Mouse (Mus musculus) ES-E14 (cell line): ENCODE data around the gene Tpd52l2. TPM values are rescaled to one million over a fixed set of nuclear protein-coding genes. Genes with fewer than 3 reads are reported as not detected.
"Not testable (repeated sequence)": the region's sequence is repeated elsewhere in the genome, so short reads cannot be mapped to it uniquely, and the experiment has no call there.

Source experiments
- DNase-seq: peaks from one replicate; pipeline ENCODE4 v3.0.0-alpha.2; 2013; ENCODE audit warnings: low read depth, low spot score
- H3K27ac ChIP-seq: 2 replicates; pipeline ENCODE4 v1.5.1; 2012; ENCODE audit warnings: low read depth, mild to moderate bottlenecking, low read length, moderate library complexity, mixed read lengths; ENCODE audit not compliant: poor library complexity, insufficient read depth, severe bottlenecking
- H3K36me3 ChIP-seq: 2 replicates; pipeline ENCODE4 v1.6.1; 2012; ENCODE audit warnings: mild to moderate bottlenecking, low read length, moderate library complexity, mixed read lengths; ENCODE audit not compliant: control insufficient read depth, poor library complexity, insufficient read depth, severe bottlenecking
- H3K4me1 ChIP-seq, 2 experiments: fragments of 150-350 bp in 1 of 2; sonication (generic) in 1 of 2; 2 replicates each; pipeline ENCODE4 v1.6.1; 2012; ENCODE audit warnings: low read length in 2 of 2, mild to moderate bottlenecking in 1 of 2, mixed read lengths in 1 of 2; ENCODE audit not compliant: control insufficient read depth in 2 of 2, insufficient read depth in 2 of 2, poor library complexity in 1 of 2
- H3K4me3 ChIP-seq, 2 experiments: fragments of 150-350 bp in 1 of 2; sonication (generic) in 1 of 2; 2 replicates each; pipeline ENCODE4 v1.5.1; 2012; ENCODE audit warnings: low read length in 2 of 2, low read depth in 1 of 2, mild to moderate bottlenecking in 1 of 2, mixed read lengths in 1 of 2; ENCODE audit not compliant: insufficient read depth in 1 of 2, poor library complexity in 1 of 2, severe bottlenecking in 1 of 2
- H3K9ac ChIP-seq: 2 replicates; pipeline ENCODE4 v1.6.1; 2012; ENCODE audit warnings: low read depth, mild to moderate bottlenecking, low read length, mixed read lengths; ENCODE audit not compliant: poor library complexity, insufficient read depth, severe bottlenecking
- H3K9me3 ChIP-seq: fragments of 150-350 bp; sonication (generic); 2 replicates; pipeline ENCODE4 v1.6.1; 2012; ENCODE audit warnings: low read depth, mild to moderate bottlenecking, low read length; ENCODE audit not compliant: control insufficient read depth, insufficient read depth
- CHD2 ChIP-seq: IDR thresholded peaks from 2 replicates; pipeline ENCODE4 v1.6.1; 2014; ENCODE audit warnings: mild to moderate bottlenecking, low read depth, low read length, inconsistent platforms
- HCFC1 ChIP-seq: IDR thresholded peaks from 2 replicates; pipeline ENCODE4 v1.6.1; 2012; ENCODE audit warnings: low read length, inconsistent platforms, borderline replicate concordance; ENCODE audit not compliant: insufficient read depth
- MAFK ChIP-seq: IDR thresholded peaks from 2 replicates; pipeline ENCODE4 v1.6.1; 2014; ENCODE audit warnings: mild to moderate bottlenecking, low read depth, low read length, inconsistent platforms; ENCODE audit not compliant: insufficient read depth
- ZC3H11A ChIP-seq: IDR thresholded peaks from 2 replicates; pipeline ENCODE4 v1.6.1; 2012; ENCODE audit warnings: low read depth, mild to moderate bottlenecking, inconsistent platforms, low read length, borderline replicate concordance
- ZNF384 ChIP-seq: IDR thresholded peaks from 2 replicates; pipeline ENCODE4 v1.6.1; 2012; ENCODE audit warnings: low read depth, low read length, inconsistent platforms
- in situ Hi-C, 2 experiments: fragments of 600-800 bp; cut with MboI; formaldehyde crosslinking; loops; one replicate each; pipeline ENCODE4 v1.15.1; 2025; ENCODE audit warnings: low sequenced_read_pairs in 2 of 2, inconsistent platforms in 1 of 2; ENCODE audit not compliant: unreplicated experiment in 2 of 2
- total RNA-seq: library from RNA; depleted of rRNA; stranded (reverse); fragments of 300-350 nt; gene quantifications from 2 replicates; pipeline ENCODE4 v1.2.3, GENCODE M21; 2012

The Tpd52l2 gene
- total RNA-seq, 1 experiment = 111 TPM

DNA sequence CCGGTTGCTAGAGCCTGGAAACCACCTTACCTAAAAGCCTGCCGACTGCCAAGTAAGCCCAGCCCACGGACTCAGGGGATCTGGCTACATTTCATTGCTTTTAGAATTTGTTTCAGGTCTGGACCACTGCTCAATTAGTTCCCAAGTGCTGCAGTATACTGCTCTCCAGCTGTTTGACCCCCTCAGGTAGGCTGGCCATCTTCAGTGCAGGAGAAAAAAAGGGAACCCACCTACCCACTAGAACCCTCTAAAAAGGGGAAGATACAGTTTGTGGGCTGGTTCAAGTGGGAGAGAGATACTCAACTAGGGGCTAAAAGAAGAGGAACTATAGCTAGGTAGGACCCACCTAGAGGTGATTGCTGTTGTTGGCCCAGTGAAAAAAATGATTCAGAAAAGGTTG is 4.7 kb upstream of the Tpd52l2 start:
- DNase-seq = no peak
- no peak overlapping the region for H3K27ac ChIP-seq
- in situ Hi-C loops = no loop called here
- H3K9ac ChIP-seq = no peak overlapping the region
- H3K4me1 ChIP-seq = peaks cover 0 to 22% of the 10 kb centered on the region in 2 experiments; a peak in 3 of 4 replicates
- peak overlapping the region in 1 of 2 experiments; percentile 28; a peak in 1 of 4 replicates for H3K4me3 ChIP-seq
- TF ChIP-seq MAFK = no peak
- TF ChIP-seq CHD2 = no peak
- no peak for TF ChIP-seq ZNF384
- TF ChIP-seq ZC3H11A = no peak
- no peak for TF ChIP-seq HCFC1
- no peaks in the 10 kb centered on the region for H3K36me3 ChIP-seq
- H3K9me3 ChIP-seq = no peaks in the 10 kb centered on the region

- no peak for DNase-seq
- no peaks in the 10 kb centered on the region for H3K9me3 ChIP-seq
- H3K4me1 ChIP-seq = peaks cover 0 to 16% of the 10 kb centered on the region in 2 experiments; a peak in 1 of 4 replicates
- peak within 1 kb of the TSS; percentile 34 to 40; a peak in 3 of 4 replicates for H3K4me3 ChIP-seq
- no peak within 1 kb of the TSS for H3K27ac ChIP-seq
- in situ Hi-C loops = no loop called here
- no peak within 1 kb of the TSS; the same call in 1 of the 2 replicates for H3K9ac ChIP-seq
- H3K36me3 ChIP-seq = no peaks in the 10 kb centered on the region
- TF ChIP-seq ZNF384 (no peak), CHD2 (no peak), HCFC1 (no peak), ZC3H11A (no peak), MAFK (no peak)
Measured at GRCm38 (mm10) chr2:181493156-181493927, 3.6 kb upstream of the Tpd52l2 start, which contains the start of gene Abhd16b. TSS of gene Abhd16b (plus strand) at chr2:181493206.

- H3K4me3 ChIP-seq = no peak overlapping the region
- peaks cover 0 to 16% of the 10 kb centered on the region in 2 experiments; a peak in 1 of 4 replicates for H3K4me1 ChIP-seq
- H3K36me3 ChIP-seq = no peaks in the 10 kb centered on the region
- H3K9me3 ChIP-seq = no peaks in the 10 kb centered on the region
- TF ChIP-seq HCFC1 (no peak), ZC3H11A (no peak), MAFK (no peak), CHD2 (no peak), ZNF384 (no peak)
- no peak overlapping the region for H3K9ac ChIP-seq
- DNase-seq = no peak
- no peak overlapping the region for H3K27ac ChIP-seq
- in situ Hi-C loops = no loop called here
Measured at GRCm38 (mm10) chr2:181494266-181494945, 2.5 kb upstream of the Tpd52l2 start.

DNA sequence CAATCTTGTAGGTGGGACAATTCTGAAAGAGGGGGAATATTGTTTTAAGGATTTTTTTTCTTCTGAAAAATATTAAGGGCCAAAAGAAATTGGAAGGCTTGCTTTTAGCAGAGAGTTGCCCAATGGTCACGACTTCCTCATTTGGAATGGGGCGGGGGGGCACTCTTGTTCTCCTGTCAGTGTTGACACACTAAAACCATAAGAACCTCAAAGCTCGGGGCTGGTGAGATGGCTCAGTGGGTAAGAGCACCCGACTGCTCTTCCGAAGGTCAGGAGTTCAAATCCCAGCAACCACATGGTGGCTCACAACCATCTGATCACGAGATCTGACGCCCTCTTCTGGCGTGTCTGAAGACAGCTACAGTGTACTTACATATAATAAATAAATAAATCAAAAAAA is 1.1 kb upstream of the Tpd52l2 start:
- in situ Hi-C loops, H3K4me3 ChIP-seq, H3K9me3 ChIP-seq, H3K36me3 ChIP-seq, H3K27ac ChIP-seq, DNase-seq, H3K9ac ChIP-seq: not testable (repeated sequence)
- peaks cover 0 to 16% of the 10 kb centered on the region in 2 experiments; a peak in 1 of 4 replicates for H3K4me1 ChIP-seq
